Mouse (Mus musculus): Measurements from ENCODE around the gene Pdhb.

- TF ChIP-seq GATA1 (IDR thresholded peaks at IDR 0.05; ENCODE audit: borderline replicate concordance, low read length) (no peak), CTCF (IDR thresholded peaks at IDR 0.05; ENCODE audit: low read depth, low read length) (no peak), POLR2AphosphoS5 (IDR thresholded peaks at IDR 0.05; ENCODE audit: insufficient replicate concordance, low read depth, low read length) (no peak)
These were observed 18.8 kb downstream of the Pdhb start for GRCm38 (mm10) chr14:8154072-8154471.

All from G1E (cell line).